Mouse (Mus musculus) forebrain, embryonic 11.5 days (tissue): ENCODE data around the gene Sptbn2. TPM values are rescaled to one million over a fixed set of nuclear protein-coding genes. Genes with fewer than 3 reads are reported as not detected.

Source experiments
- ATAC-seq: fragments of 200-750 bp; cut with Nextera tagmentation; replicated peaks from 2 replicates; pipeline ENCODE4 v1.8.0; 2017; ENCODE audit warnings: moderate TSS enrichment; ENCODE audit not compliant: low FRiP score
- DNase-seq: peaks from one replicate; pipeline ENCODE4 v3.0.0-alpha.2; 2017; ENCODE audit warnings: low spot score
- H3K27ac ChIP-seq: fragments of 300-500 bp; sonication (generic); 2 replicates; pipeline ENCODE4 v1.5.1; 2014; ENCODE audit warnings: low read depth, low read length
- H3K27me3 ChIP-seq: fragments of 300-500 bp; sonication (generic); 2 replicates; pipeline ENCODE4 v1.6.1; 2014; ENCODE audit warnings: mild to moderate bottlenecking, low read length, mixed read lengths; ENCODE audit not compliant: control insufficient read depth, insufficient read depth
- H3K36me3 ChIP-seq: fragments of 300-500 bp; sonication (generic); 2 replicates; pipeline ENCODE4 v1.6.1; 2014; ENCODE audit warnings: mild to moderate bottlenecking, low read length, moderate library complexity, mixed read lengths; ENCODE audit not compliant: control insufficient read depth, insufficient read depth
- H3K4me1 ChIP-seq: fragments of 300-500 bp; sonication (generic); replicated peaks from 2 replicates; pipeline ENCODE4 v1.6.1; 2014; ENCODE audit warnings: low read length, mixed read lengths; ENCODE audit not compliant: control insufficient read depth, insufficient read depth
- H3K4me2 ChIP-seq: fragments of 300-500 bp; sonication (generic); 2 replicates; pipeline ENCODE4 v1.6.1; 2014; ENCODE audit warnings: low read depth, mild to moderate bottlenecking, low read length, moderate library complexity, mixed read lengths; ENCODE audit not compliant: severe bottlenecking
- H3K4me3 ChIP-seq: fragments of 300-500 bp; sonication (generic); 2 replicates; pipeline ENCODE4 v1.5.1; 2014; ENCODE audit warnings: low read depth, low read length
- H3K9ac ChIP-seq: fragments of 300-500 bp; sonication (generic); 2 replicates; pipeline ENCODE4 v1.6.1; 2014; ENCODE audit warnings: low read length
- H3K9me3 ChIP-seq: fragments of 300-500 bp; sonication (generic); 2 replicates; pipeline ENCODE4 v1.6.1; 2016; ENCODE audit warnings: low read length, mixed read lengths; ENCODE audit not compliant: control insufficient read depth
- WGBS: fragments of 180-500 bp; shearing (Covaris S2); extraction: QIAGEN DNeasy Blood & Tissue Kit; methylation state at CpG from one replicate; pipeline ENCODE4 v1.1.7; 2014; 5-methylcytosine and 5-hydroxymethylcytosine counted together
- polyA plus RNA-seq: library from polyadenylated mRNA; unstranded; fragments of >200 nt; fragmentation: Nextera tagmentation; extraction: Ambion mirVana; gene quantifications from 2 replicates; pipeline ENCODE4 v1.2.1, GENCODE M21; 2014

Gene Sptbn2
- polyA plus RNA-seq, 1 experiment from 2014 or later: 16.7 TPM

DNA sequence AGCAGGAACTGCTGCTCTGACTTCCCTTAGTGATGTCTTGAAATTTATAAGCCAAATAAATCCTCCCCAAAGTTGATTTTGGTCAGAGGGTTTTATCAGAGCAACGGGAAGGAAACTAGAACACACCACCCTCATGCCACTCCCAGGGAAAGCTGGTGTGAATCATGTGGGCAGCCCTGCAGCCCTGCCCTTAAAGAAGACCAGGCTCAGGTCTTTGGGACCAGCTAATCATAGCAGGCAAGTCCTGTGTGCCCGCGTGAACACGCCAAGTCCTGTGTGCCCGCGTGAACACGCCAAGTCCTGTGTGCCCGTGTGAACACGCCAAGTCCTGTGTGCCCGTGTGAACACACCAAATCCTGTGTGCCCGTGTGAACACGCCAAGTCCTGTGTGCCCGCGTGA, 5.8 kb downstream of the Sptbn2 start:
- H3K4me3 ChIP-seq: no peak overlapping the region
- DNase-seq (peak; percentile 50), ATAC-seq (no peak)
- no peak overlapping the region for H3K27ac ChIP-seq
- peaks cover 8% of the 10 kb centered on the region; the same call in 1 of the 2 replicates for H3K4me1 ChIP-seq
- no peaks in the 10 kb centered on the region for H3K9me3 ChIP-seq
- H3K36me3 ChIP-seq: no peaks in the 10 kb centered on the region
- no peak overlapping the region for H3K4me2 ChIP-seq
- 98% methylated on average over 14 of the region's 14 CpGs for WGBS
- no peak overlapping the region for H3K9ac ChIP-seq
- H3K27me3 ChIP-seq: no peaks in the 10 kb centered on the region; the same call in 1 of the 2 replicates

DNA sequence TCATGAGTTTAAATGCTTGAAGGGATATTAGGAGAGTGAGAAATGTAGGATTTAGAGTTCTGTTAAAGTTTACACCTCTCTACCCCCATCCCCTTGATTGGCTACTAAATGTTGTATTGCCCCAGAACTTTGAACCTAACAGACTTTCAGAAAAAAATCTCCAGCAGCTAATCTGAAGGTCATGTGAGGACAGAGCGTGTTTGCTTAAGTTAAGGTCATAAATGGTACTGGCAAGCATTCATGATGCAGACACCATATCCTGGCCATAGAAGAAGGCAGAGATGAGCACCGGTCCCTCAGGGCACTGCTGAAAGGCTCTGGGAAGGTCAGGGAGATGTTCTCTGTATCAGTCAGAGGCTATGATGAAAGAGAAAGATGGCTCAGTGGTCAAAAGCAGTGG, 6.3 kb downstream of the Sptbn2 start:
- H3K4me3 ChIP-seq: no peak overlapping the region
- H3K4me2 ChIP-seq: no peak overlapping the region
- H3K27ac ChIP-seq: no peak overlapping the region
- ATAC-seq: no peak
- H3K4me1 ChIP-seq: peaks cover 8% of the 10 kb centered on the region; the same call in 1 of the 2 replicates
- no peak overlapping the region for H3K9ac ChIP-seq
- H3K36me3 ChIP-seq: no peaks in the 10 kb centered on the region
- H3K9me3 ChIP-seq: no peaks in the 10 kb centered on the region
- DNase-seq: peak; percentile 21
- 97% methylated on average over 2 of the region's 2 CpGs for WGBS
- no peaks in the 10 kb centered on the region; the same call in 1 of the 2 replicates for H3K27me3 ChIP-seq

DNA sequence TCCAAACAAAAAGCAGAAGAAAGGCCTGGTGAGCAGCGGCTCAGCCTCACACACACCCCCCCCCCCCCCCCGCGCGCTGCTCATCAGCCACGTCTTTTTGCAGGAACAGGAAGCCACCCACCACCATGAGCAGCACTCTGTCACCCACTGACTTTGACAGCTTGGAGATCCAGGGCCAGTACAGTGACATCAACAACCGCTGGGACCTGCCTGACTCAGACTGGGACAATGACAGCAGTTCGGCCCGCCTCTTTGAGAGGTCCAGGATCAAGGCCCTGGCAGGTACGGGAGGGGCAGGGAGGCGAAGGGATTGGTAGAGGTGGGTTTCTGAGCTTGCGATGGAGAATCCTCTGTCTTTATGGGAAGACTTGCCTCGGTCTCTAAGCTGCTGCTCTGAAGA, 7.7 kb downstream of the Sptbn2 start:
- Histone ChIP-seq H3K4me2 (no peak overlapping the region), H3K9ac (no peak overlapping the region), H3K27ac (no peak overlapping the region), H3K4me1 (peaks cover 6% of the 10 kb centered on the region; the same call in 1 of the 2 replicates), H3K4me3 (no peak overlapping the region), H3K36me3 (no peaks in the 10 kb centered on the region), H3K9me3 (no peaks in the 10 kb centered on the region), H3K27me3 (no peaks in the 10 kb centered on the region)
- DNase-seq (peak; percentile 47), ATAC-seq (no peak)
- WGBS: 32% methylated on average over 12 of the region's 12 CpGs

GRCm38 (mm10) chr19:4719351-4719764, 8.4 kb downstream of the Sptbn2 start:
- Histone ChIP-seq H3K27me3 (no peaks in the 10 kb centered on the region), H3K4me3 (no peak overlapping the region), H3K4me2 (no peak overlapping the region), H3K9me3 (no peaks in the 10 kb centered on the region), H3K36me3 (no peaks in the 10 kb centered on the region), H3K9ac (no peak overlapping the region), H3K27ac (no peak overlapping the region), H3K4me1 (peaks cover 6% of the 10 kb centered on the region; the same call in 1 of the 2 replicates)
- ATAC-seq (no peak), DNase-seq (peak; percentile 55)
- 23% methylated on average over 5 of the region's 5 CpGs for WGBS

GRCm38 (mm10) chr19:4720112-4720511, 9.1 kb downstream of the Sptbn2 start:
- no peak for ATAC-seq
- no peak overlapping the region for H3K4me2 ChIP-seq
- WGBS: 83% methylated on average over 15 of the region's 15 CpGs
- no peak for DNase-seq
- no peaks in the 10 kb centered on the region for H3K27me3 ChIP-seq
- H3K27ac ChIP-seq: no peak overlapping the region
- no peak overlapping the region for H3K4me3 ChIP-seq
- no peaks in the 10 kb centered on the region for H3K36me3 ChIP-seq
- H3K9me3 ChIP-seq: no peaks in the 10 kb centered on the region
- peaks cover 6% of the 10 kb centered on the region; the same call in 1 of the 2 replicates for H3K4me1 ChIP-seq
- H3K9ac ChIP-seq: no peak overlapping the region

- Histone ChIP-seq H3K27ac (no peak overlapping the region), H3K27me3 (no peaks in the 10 kb centered on the region), H3K4me2 (no peak overlapping the region), H3K9me3 (no peaks in the 10 kb centered on the region), H3K4me3 (no peak overlapping the region), H3K9ac (no peak overlapping the region), H3K4me1 (peaks cover 6% of the 10 kb centered on the region; the same call in 1 of the 2 replicates), H3K36me3 (no peaks in the 10 kb centered on the region)
- 23% methylated on average over 11 of the region's 11 CpGs for WGBS
- no peak for DNase-seq
- ATAC-seq: no peak
These were observed 9.8 kb downstream of the Sptbn2 start for GRCm38 (mm10) chr19:4720671-4721244.

DNA sequence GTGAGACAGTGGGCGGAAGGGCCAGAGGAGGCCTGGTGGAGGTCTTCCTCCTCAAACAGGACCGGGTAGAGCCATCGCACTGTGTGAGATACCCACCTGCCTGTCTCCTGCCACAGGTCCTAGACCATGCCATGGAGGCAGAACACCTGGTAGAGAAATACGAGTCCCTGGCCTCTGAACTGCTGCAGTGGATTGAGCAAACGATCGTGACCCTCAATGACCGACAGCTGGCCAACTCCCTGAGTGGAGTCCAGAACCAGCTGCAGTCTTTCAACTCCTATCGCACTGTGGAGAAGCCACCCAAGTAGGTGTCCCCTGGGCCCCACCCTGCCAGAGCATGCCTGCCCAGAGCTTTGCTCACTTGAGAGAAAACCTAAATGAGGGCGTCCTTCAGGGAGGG, 18.2 kb downstream of the Sptbn2 start:
- Histone ChIP-seq H3K27ac (no peak overlapping the region), H3K27me3 (no peaks in the 10 kb centered on the region), H3K4me1 (no peaks in the 10 kb centered on the region), H3K9ac (no peak overlapping the region), H3K9me3 (no peaks in the 10 kb centered on the region), H3K4me2 (no peak overlapping the region), H3K4me3 (no peak overlapping the region), H3K36me3 (peaks cover 2% of the 10 kb centered on the region)
- 96% methylated on average over 9 of the region's 9 CpGs for WGBS
- no peak for ATAC-seq
- no peak for DNase-seq

DNA sequence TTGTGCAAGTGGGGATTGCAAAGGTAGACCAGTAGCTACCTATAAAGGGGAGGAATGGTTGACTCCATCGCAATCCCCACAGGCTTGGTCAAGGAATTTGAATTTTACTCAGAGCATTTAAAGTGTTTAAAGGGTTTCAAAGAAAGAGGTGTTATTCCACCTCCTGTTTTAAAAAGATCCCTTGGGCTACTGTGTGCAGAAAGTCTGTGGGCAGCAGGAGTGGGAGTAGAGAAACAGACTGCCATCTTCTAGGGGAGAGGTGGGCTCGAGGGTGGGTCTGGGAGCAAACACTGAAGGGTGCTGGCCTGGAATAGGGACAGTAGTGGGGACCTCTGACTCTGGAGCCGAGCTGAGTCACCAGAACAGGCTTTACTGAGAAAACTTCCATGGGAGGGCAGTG, 22.1 kb downstream of the Sptbn2 start:
- WGBS: 89% methylated on average over 3 of the region's 3 CpGs
- Histone ChIP-seq H3K9ac (no peak overlapping the region), H3K4me3 (no peak overlapping the region), H3K9me3 (no peaks in the 10 kb centered on the region), H3K4me1 (no peaks in the 10 kb centered on the region), H3K27me3 (no peaks in the 10 kb centered on the region), H3K36me3 (peaks cover 6% of the 10 kb centered on the region), H3K27ac (no peak overlapping the region), H3K4me2 (no peak overlapping the region)
- DNase-seq (no peak), ATAC-seq (no peak)

- ATAC-seq (no peak), DNase-seq (no peak)
- H3K4me2 ChIP-seq: no peak overlapping the region
- H3K36me3 ChIP-seq: peaks cover 6% of the 10 kb centered on the region
- WGBS: 86% methylated on average over 13 of the region's 13 CpGs
- no peaks in the 10 kb centered on the region for H3K27me3 ChIP-seq
- H3K9me3 ChIP-seq: no peaks in the 10 kb centered on the region
- no peak overlapping the region for H3K9ac ChIP-seq
- no peaks in the 10 kb centered on the region for H3K4me1 ChIP-seq
- no peak overlapping the region for H3K27ac ChIP-seq
- H3K4me3 ChIP-seq: no peak overlapping the region
These were observed 26.9 kb downstream of the Sptbn2 start for GRCm38 (mm10) chr19:4737866-4738265.
